Mouse (Mus musculus) MEL (cell line): ENCODE measurements around the gene Pi4k2a.

Experiments
- CTCF ChIP-seq, 3 experiments: IDR thresholded peaks in 2 of 3; conservative IDR thresholded peaks in 1 of 3; 2 replicates each; pipeline ENCODE4 v1.5.1; 2011 to 2012; ENCODE audit warnings: low read length in 3 of 3, low read depth in 2 of 3, mild to moderate bottlenecking in 2 of 3, improper control_type of control experiment in 1 of 3, inconsistent platforms in 1 of 3, mixed read lengths in 1 of 3, moderate library complexity in 1 of 3; ENCODE audit not compliant: control insufficient read depth in 1 of 3, insufficient read depth in 1 of 3, poor library complexity in 1 of 3, severe bottlenecking in 1 of 3
- HCFC1 ChIP-seq: IDR thresholded peaks from 2 replicates; pipeline ENCODE4 v1.6.1; 2012; ENCODE audit warnings: low read depth, mild to moderate bottlenecking, inconsistent platforms, low read length, improper control_type of control experiment, moderate library complexity
- KAT2A ChIP-seq: conservative IDR thresholded peaks from 2 replicates; pipeline ENCODE4 v1.6.1; 2012; ENCODE audit warnings: low read depth, low read length, improper control_type of control experiment, inconsistent platforms
- POLR2A ChIP-seq, 2 experiments: IDR thresholded peaks; 2 replicates each; pipeline ENCODE4 v1.6.1; 2011 to 2012; ENCODE audit warnings: low read length in 2 of 2, mild to moderate bottlenecking in 2 of 2, control low read depth in 1 of 2, improper control_type of control experiment in 1 of 2, low read depth in 1 of 2, moderate library complexity in 1 of 2; ENCODE audit not compliant: control insufficient read depth in 1 of 2, insufficient read depth in 1 of 2, poor library complexity in 1 of 2
- TAL1 ChIP-seq: IDR thresholded peaks from 2 replicates; pipeline ENCODE4 v1.6.1; 2012; ENCODE audit warnings: mild to moderate bottlenecking, inconsistent platforms, low read length, moderate library complexity, mixed read lengths
- ZC3H11A ChIP-seq: IDR thresholded peaks from 2 replicates; pipeline ENCODE4 v1.6.1; 2012; ENCODE audit warnings: low read depth, mild to moderate bottlenecking, inconsistent platforms, low read length, improper control_type of control experiment
- ZNF384 ChIP-seq: IDR thresholded peaks from 2 replicates; pipeline ENCODE4 v1.6.1; 2012; ENCODE audit warnings: low read depth, mild to moderate bottlenecking, inconsistent platforms, low read length, improper control_type of control experiment

- TF ChIP-seq ZC3H11A (no peak), POLR2A (IDR thresholded peaks at IDR 0.05; ENCODE audit: control insufficient read depth in 1 of 2, insufficient read depth in 1 of 2, low read depth in 1 of 2, low read length in 2 of 2, poor library complexity in 1 of 2) (peak; percentile 58 to 85; a peak in 3 of 4 replicates), TAL1 (no peak), CTCF (IDR thresholded peaks at IDR 0.05 in 2 of 3, conservative IDR thresholded peaks at IDR 0.05 in 1 of 3; ENCODE audit: control insufficient read depth in 1 of 3, insufficient read depth in 1 of 3, low read depth in 2 of 3, low read length in 3 of 3, poor library complexity in 1 of 3, severe bottlenecking in 1 of 3) (no peak), ZNF384 (peak; percentile 68), KAT2A (no peak; the same call in 1 of the 2 replicates), HCFC1 (peak; percentile 80)
Observed at GRCm38 (mm10) chr19:42089748-42090595, at the start of gene Pi4k2a.
